Mouse (Mus musculus) cerebellum, postnatal 25 days (tissue): Measurements from ENCODE around the gene Lfng.
A peak's percentile ranks its signal among the peaks of the same experiment; 100 is the strongest.

Experiments
- DNase-seq, 2 experiments: peaks; one replicate each; pipeline ENCODE4 v3.0.0; 2021; ENCODE audit warnings: mixed read lengths in 2 of 2

Gene Lfng

DNA sequence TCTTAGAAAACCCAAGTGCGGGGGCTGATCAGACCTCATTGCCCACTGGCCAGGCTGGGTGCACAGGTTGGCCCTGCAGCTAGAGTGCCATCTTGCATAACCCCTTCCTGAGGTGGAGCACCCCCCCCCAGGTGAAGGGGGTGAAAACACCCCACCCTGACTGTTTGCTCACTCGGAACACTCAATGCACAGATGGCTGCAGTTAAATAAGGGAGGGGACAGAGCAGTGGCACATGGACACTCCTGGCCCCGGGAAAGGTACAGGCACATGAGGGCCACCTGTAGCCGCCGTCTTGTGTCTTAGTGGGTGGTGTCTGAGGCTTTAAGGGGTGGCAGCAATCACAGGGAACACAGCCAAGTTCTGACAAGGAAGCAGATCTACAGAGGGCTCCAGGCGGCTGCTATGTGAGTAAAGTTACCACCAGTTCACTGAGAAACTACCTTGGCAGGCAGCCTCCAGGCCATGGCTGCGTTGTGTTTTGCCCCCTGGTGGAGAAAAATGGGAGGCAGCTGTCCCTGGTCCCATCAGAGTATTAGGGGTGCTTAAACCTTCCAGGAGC is 56.6 kb downstream of the Lfng start:
- DNase-seq: peak; percentile 62 to 77
